Mouse (Mus musculus): Measurements from ENCODE around the gene Hoxb13.

Hoxb13 gene

DNA sequence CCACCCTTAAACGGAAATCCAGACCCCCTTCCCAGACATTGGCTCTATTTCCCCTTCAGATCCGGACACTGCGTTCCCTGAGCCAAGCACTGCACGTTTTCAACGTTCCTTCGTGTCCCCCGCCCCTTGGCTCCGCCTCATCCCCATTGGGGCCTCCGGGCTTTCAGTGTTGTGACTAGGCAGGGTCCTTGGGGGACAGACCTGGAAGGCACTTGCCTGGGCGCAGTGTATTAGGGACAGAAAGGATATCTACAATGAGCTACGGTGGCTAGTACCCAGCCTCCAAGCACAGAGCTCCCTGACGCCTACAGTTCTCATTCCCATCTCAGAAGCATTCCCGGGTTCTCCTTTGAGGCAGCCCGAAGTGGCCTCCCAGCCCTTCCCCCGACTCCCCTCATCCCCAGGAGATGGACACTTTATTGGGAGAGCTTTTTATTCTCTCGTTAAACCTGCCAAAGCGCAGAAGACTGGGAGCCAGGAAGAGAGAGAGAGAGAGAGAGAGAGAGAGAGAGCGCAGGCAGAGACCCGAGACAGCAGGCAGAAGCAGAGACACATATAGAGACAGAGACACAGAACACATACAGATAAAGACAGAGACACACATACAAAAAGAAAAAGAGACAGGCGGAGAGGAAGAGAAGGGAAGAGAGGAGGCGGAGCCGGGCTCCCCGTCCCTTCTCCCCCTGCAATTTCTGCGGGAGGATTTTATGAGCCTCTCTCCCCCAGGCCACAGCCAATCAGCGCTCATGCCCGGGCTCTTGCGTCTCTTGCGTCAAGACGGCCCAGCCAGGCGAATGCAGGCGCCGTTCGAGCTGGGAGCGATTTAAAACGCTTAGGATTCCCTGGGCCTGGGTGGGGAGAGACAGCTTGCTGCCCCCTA is at the start of gene Hoxb13:
Hoxb13 (plus strand) TSS at position 796 of the 880 bp plus-strand sequence.
- in situ Hi-C loops (cut with MboI; ENCODE audit: unreplicated experiment in 2 of 2), result no loop called here

GRCm38 (mm10) chr11:96145622-96146270 is 48.4 kb upstream of the Hoxb13 start:
- in situ Hi-C loops (cut with MboI; ENCODE audit: unreplicated experiment in 2 of 2), result loop anchor here in 1 of 2 experiments (10.0 to 25.0 kb wide), 2 partner anchors 89 to 608 kb away; no protein-coding TSS in a partner anchor

- in situ Hi-C loops (cut with MboI; ENCODE audit: unreplicated experiment in 2 of 2), result loop anchor here in 1 of 2 experiments (10.0 to 25.0 kb wide), 2 partner anchors 87 to 610 kb away; no protein-coding TSS in a partner anchor
These were observed 46.6 kb upstream of the Hoxb13 start for GRCm38 (mm10) chr11:96147471-96147870.

GRCm38 (mm10) chr11:96164769-96165168 is 29.3 kb upstream of the Hoxb13 start:
- in situ Hi-C loops (cut with MboI; ENCODE audit: unreplicated experiment in 2 of 2), result no loop called here

GRCm38 (mm10) chr11:96168125-96168524 is 26.0 kb upstream of the Hoxb13 start:
- in situ Hi-C loops (cut with MboI; ENCODE audit: unreplicated experiment in 2 of 2), result no loop called here

DNA sequence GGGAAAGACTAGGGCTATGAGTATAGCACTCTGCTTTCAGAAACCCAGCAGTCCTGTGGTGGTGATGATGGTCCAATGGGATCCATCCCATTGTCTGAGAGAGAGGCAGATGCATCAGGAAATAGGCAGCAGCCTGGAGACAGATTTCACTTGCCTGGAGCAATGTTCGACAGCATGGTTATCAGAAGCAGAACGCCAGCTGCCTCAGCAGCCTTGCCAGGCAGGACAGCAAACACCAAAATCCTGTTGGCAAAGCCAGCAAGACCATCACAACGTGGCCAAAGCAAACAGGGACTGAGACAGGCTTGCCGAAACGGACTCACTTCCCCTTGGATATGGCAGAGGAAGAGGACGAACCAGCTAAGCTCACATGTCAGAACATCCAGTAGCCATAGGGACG is 25.1 kb upstream of the Hoxb13 start:
- in situ Hi-C loops (cut with MboI; ENCODE audit: unreplicated experiment in 2 of 2), result no loop called here

DNA sequence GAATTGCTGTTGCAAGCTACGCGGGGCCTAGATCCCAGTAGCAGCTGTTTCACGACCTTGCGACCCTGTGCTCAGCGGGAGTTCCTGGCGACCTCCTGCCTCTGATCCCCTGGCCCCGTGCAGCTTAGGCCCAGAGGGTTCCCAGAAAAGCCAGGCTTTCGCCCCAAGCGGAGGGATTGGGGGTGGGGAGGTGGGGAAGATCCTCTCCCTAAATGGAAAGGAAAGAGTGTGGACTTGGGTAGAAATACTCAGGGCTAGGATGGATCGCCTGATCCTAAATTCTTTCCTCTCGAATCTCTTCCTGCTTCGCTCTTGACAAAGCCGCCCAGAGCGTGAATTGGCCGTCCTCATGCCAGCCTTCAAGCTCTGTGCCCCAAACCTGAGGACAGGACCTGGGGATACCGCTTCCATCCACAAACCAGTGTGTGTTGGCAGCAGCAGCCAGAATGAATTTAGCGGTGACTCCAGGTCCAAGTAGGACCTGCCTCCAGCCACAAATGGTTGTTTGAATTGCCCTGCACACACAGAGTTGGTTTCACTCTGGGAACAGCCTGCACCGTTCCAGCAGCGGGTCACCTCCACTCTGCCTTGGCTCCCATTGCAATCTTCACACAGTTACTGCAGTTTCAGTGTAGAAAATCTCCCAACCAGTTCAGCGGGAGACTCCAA is 23.3 kb upstream of the Hoxb13 start:
- in situ Hi-C loops (cut with MboI; ENCODE audit: unreplicated experiment in 2 of 2), result no loop called here

DNA sequence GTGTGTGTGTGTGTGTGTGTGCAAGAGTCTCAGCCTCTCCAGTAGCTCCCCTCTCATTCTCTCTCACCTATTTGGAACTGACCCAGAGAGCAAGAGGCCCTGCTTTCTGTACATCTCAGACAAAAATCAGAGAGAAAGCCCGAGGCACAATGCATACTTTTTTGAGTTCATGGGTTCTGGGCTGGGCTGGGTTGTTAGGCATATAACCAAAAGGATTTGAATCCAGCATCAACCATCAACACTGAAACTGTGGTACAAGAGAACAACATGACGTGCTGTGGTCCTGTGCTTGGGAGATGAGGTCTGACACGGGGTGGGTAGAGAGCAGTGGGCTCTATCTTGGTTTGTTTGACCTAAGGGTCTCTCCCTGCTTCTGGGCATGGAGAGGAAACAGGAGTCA is 22.5 kb upstream of the Hoxb13 start:
- in situ Hi-C loops (cut with MboI; ENCODE audit: unreplicated experiment in 2 of 2), result no loop called here

GRCm38 (mm10) chr11:96172511-96173287 is 21.4 kb upstream of the Hoxb13 start:
- in situ Hi-C loops (cut with MboI; ENCODE audit: unreplicated experiment in 2 of 2), result no loop called here

DNA sequence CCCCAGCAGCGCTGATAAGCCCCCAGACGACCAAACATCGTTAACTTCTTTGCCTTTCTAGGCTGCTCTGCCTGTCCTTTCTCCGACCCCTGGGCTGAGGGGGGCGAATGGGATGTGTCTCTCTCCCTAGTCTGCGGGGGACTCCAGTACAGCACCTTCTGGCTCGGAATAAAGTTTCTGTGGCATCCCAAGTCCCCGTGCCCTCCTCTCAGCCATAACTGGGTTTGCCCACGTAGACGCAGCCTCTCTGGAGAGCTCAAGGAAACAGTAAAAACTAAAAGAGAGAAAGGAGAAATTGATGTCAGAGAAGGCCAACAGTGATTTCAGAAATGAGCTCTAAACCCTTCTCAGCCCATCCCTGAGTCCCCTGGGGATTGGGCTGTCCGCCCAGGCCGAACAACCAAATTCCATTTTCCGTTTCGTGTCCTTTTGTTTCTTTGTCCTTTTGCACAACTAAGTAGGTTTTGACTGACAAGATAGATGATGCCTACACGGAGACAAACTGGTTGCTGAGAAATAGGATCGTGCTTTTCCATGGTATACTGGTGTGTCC is 20.8 kb upstream of the Hoxb13 start:
- in situ Hi-C loops (cut with MboI; ENCODE audit: unreplicated experiment in 2 of 2), result no loop called here

DNA sequence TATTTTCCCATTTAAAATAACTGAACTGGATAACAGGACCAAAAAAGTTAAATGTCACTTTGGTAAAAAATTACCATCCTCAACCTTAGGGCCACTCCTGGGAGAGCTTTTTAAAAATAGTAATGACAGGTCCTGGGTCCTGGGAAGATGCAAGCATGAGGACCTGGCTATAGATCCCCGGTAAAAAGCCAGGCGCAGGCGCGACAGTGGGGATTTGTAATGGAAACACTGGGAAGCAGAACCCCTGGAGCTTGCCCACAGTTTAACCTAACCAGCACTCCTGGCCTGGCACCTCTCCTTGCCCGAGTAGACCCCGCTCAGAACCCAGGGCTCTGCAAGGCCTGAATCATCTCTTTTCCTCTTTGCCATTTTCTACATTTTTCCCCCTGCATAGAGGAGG is 19.2 kb upstream of the Hoxb13 start:
- in situ Hi-C loops (cut with MboI; ENCODE audit: unreplicated experiment in 2 of 2), result no loop called here

- in situ Hi-C loops (cut with MboI; ENCODE audit: unreplicated experiment in 2 of 2), result no loop called here
These were observed 18.6 kb upstream of the Hoxb13 start for GRCm38 (mm10) chr11:96175511-96175910.

GRCm38 (mm10) chr11:96175951-96176530 is 18.1 kb upstream of the Hoxb13 start:
- in situ Hi-C loops (cut with MboI; ENCODE audit: unreplicated experiment in 2 of 2), result no loop called here

DNA sequence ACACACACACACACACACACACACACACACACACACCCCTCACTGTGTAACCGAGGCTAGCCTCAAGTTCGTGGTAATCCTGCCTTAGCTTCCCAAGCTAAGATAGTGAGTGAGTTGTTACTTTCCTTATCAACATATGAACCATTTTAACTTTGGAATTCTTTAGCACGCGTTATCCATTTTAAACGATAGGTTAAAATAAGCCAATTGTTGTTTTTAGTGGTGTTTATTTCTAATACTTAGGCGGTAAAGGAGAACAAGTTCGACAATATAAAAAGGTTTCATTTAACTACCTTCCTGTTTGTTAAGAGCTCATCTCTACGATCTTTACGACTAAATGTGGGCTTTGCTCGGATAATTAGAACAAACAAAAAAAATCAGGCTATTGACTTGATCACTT is 17.3 kb upstream of the Hoxb13 start:
- in situ Hi-C loops (cut with MboI; ENCODE audit: unreplicated experiment in 2 of 2), result no loop called here

DNA sequence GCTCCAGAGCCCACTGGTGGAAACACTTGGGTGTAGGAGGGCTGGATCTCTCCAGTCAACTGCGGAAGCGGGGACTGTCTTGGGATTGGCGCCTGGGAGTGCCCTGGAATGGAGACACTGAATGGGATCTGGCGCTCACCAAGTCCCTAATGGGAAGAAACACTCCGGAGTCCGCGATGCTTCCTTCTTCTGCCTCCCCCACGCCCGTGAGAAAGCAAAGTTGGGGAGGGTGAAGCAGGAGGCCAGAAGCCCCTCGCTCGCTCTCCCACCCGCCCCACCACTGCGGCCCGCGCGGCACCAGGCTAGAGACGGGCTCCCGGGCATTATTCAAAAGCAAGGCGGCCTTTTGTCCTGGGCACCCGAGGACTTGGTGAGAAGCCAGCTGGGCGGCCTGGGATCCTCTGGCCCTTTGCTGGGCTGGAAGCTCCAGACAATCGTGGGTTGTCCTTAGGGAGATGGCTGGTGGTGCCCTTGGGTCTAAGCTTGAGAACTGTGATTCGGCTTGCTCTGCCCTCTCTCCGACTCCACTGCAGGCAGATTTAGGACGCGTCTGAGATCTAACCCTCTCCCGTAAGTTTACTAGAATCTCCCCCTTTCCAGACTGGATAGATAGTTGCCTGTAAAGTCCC is 16.5 kb upstream of the Hoxb13 start:
- in situ Hi-C loops (cut with MboI; ENCODE audit: unreplicated experiment in 2 of 2), result no loop called here

DNA sequence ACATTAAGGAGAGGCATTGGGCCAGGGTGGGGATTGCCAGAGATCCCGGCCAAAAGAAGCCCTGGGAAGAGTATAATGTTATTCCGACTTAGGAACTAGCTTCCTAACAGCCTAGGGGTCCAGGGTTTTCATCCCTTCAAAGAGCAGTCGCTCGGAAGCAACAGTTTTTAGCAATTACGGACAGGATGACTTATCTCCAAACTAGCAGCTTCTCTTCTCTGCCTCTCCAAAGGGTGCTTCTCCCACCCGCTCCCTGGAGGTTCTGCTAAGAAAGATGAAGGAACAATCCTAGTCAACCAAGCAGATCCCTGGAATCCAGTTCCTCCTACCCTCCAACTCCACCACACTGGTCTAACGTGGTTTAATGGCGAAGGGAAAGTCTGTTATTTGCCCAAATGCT is 15.8 kb upstream of the Hoxb13 start:
- in situ Hi-C loops (cut with MboI; ENCODE audit: unreplicated experiment in 2 of 2), result no loop called here

DNA sequence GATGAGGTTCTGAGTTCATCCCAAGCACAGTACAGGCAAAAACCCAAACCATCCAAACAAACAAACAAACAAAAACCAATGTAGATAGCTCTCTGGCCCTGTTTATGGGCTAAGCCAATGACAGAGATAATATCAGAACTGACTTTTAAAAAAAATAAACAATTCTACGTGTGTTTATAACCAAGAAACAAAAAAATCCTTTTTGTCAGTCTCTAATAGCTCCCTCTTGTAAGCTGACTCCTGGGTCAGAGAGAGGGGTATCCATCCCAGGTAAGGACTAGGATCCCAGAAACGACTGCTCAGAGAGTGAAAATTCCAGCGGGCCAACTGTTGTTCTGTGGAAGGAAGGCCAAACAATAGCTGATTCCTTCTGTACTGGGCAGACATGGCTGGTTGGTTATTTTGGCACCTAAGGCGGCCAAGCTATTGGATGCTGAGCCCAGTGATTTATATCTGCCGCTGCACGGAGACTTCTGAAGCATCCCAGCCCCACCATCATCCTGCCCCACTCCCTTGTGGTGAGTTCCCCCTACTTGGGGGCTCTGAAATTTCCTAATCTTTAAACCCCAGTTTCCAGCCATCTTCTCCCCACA is 15.1 kb upstream of the Hoxb13 start:
- in situ Hi-C loops (cut with MboI; ENCODE audit: unreplicated experiment in 2 of 2), result no loop called here

DNA sequence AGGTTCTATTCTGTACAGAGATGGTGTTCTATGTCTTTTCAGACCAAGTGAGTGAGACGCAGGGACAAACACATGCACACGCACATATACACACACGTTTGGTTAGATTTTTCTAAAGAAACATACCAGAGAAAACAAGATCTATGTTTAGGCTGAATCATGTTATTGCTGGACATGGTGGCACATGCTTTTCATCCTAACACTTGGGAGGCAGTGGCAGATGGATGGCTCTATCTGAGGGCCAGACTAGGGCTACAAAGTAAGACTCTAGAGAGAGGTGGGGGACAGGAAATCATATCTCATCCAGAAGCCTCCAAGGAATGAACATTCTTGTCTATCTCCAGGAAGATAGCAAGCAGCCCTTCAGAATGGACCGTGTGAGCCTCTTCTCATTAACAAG is 13.1 kb upstream of the Hoxb13 start:
- in situ Hi-C loops (cut with MboI; ENCODE audit: unreplicated experiment in 2 of 2), result no loop called here

DNA sequence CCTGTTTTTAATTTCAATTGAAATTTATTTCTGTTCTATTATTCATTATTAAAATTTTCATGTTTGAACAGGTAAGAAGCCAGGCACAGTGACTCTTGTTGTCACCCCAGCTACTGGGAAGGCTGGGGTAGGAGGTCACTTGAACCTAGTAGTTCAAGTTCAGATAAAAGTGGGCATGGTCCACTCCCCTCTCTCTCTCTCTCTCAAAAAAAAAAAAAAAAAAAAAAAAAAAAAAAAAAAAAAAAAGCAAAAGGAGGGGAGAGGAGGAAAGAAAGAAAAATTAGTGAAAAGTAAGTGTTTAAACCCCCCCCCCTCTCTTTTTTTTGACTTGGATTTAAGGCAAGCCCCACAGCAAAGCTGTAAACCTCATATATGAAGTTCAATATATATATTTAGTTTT is 9.9 kb upstream of the Hoxb13 start:
- in situ Hi-C loops (cut with MboI; ENCODE audit: unreplicated experiment in 2 of 2), result no loop called here

Measured in v-Abl transformed pro-B cells (cell line).